Mouse (Mus musculus) erythroblast, embryonic 14.5 days (primary cell): ENCODE measurements around the gene Cd83.

Experiments
- GATA1 ChIP-seq: IDR thresholded peaks from 2 replicates; pipeline ENCODE4 v1.6.1; 2012; ENCODE audit warnings: low read length, inconsistent platforms, mixed read lengths
- TAL1 ChIP-seq: IDR thresholded peaks from 3 replicates; pipeline ENCODE4 v1.6.1; 2012; ENCODE audit warnings: low read length, inconsistent platforms, mixed read lengths

- no peak for TF ChIP-seq GATA1
- no peak for TF ChIP-seq TAL1
These were observed 21.7 kb upstream of the Cd83 start for GRCm38 (mm10) chr13:43762901-43763300.
